Mouse (Mus musculus): ENCODE measurements around the gene Birc5. TPM values are rescaled to one million over a fixed set of nuclear protein-coding genes. Genes with fewer than 3 reads are reported as not detected.

The Birc5 gene
- total RNA-seq, 2 experiments from 2014 or later, result 4.2 TPM

DNA sequence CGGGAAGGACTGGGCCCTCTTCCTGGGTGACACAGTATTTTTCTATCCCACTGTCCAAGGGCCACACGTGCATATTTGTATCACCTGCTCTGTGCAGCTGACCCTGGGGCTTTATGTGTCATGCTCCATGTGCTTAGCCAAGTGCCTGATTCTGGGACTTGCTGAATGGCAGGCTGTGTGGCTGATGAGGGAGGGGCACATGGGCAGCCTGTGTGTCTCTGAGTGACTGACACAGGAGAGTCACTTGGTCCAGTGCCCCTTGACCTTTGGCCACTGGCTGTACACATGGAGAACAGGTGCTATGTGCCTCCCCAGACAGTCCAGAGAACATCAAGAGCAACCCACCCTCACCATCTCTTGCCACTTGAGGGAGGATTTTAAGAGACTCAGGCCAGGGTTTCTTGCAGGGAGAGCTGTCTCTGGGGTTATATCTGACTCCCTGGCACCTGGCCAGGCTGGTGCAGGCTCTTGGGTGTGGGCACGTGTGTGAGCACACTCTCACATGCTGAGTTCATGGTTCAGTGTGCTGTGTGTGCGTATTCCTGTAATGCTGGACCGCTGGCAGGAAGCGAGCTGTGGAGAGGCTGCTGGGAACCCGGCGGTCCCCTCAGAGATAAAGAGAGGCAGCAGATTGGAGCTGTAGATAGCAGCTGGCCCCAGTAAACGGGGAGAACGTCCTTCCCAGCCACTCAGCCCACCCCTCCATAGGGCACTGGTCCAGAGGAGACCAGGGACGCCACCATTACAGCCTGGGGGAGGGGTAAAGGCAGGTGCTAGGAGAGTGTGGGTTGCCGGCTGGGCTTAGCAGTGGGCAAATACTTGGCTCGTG is 29.1 kb downstream of the Birc5 start:
- DNase-seq, result peak; percentile 56
- intact Hi-C loops (cut with DNase I; ENCODE audit: low total_unique reads), result no loop called here

DNA sequence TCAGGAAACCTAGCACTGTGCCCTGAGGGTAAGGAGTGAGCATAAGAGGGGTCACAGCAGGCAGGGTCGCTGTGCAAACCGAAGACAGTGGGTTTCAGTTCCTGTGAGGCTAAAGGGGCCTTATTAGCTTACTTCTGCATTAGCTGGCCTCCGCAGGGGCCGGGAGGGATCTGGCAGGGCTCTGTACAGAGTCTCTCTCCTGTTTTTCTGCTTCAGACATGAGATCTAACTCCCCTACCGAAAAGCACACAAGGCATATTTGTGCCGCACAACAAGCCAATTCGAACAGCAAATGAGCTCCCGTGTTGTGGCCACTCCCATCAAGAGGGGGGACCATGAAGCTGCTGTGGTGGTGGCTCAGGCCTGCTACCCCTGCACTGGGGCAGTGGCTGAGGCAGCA is 29.8 kb downstream of the Birc5 start:
- intact Hi-C loops (cut with DNase I; ENCODE audit: low total_unique reads), result no loop called here
- DNase-seq, result no peak

DNA sequence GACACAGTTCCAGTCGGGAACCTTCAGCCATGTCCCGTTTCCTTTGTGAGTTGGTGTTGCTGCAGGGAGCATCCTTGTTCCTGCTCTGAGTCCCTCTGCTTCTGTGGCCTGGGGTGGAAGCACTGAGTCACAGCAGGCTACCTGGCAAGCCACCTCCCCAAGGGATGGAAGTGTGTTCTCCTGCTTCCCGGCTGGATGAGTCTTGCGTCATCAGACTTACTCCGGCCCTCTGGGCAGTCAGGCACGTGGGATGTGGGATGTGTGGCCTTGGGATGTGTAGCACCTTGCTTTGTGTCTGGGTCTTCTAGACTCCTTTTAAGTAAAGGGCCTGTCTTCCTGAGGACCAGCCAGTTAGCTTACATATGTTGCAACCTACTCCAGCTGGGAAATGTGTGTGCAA is 30.6 kb downstream of the Birc5 start:
- intact Hi-C loops (cut with DNase I; ENCODE audit: low total_unique reads), result no loop called here
- no peak for DNase-seq

DNA sequence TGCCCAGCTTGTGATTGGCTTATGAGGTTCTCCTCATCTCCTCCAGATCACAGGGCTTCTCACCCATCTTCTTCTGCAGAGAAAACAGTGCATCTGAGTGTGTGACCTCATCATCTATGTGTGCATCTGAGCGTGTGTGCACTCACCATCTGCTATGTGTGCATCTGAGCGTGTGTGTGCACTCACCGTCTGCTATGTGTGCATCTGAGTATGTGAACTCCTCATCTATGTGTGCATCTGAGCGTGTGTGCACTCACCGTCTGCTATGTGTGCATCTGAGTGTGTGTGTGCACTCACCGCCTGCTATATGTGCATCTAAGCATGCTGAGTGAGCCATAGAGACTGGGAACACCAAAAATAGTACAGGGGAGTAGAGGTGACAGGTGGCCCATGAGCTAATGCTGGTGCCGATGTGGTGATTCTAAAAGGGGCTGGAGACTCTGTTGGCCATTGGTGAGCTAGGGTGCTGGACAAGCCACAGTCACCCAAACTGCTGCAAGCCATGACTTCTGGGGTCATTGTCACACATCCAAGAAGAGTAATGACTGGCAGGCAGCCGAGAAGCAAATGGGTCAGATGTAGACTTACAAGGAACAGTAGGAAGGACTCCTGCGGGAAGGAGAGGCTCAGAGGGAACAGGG is 31.4 kb downstream of the Birc5 start:
- intact Hi-C loops (cut with DNase I; ENCODE audit: low total_unique reads), result no loop called here
- no peak for DNase-seq

DNA sequence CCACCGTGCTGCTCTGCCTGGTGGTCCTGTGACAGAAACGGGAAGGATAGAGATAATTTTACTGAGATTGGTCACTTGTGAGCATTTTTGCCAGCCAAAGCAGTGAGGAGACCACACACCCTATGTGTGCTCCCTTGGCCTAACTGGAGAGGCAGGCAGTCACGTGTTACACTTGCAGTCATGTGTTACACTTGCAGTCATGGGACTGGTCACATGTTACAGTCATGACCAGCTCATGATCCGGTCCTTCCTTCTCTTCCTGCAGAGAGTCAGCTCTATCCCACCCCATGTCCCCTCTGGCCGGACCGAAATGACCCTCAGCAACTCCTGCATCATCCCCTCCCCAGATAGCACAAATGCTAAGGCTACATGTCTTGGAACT is 31.9 kb downstream of the Birc5 start:
- no peak for DNase-seq

DNA sequence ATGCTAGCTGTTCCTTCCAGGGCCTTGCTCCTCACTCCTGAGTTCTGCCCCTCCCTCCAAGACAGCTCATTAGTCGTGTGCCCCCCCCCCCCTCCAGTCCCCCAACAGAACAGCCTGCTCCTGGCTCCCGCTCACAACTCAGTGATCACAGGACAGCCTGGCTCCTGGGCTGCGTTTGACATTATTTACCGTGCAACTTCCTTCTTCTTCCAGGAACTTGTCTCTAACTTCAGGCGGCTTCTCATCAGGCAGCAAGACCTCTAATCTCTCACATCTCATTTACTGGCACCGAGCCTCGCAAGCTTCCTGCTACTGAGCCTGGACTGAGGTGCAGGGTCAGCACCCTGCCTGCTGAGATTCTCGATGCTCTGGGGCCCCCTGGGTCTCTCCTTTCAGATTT is 32.7 kb downstream of the Birc5 start:
- DNase-seq, result no peak

More for the DNA sequence above, 31.9 kb downstream of the Birc5 start:
- intact Hi-C loops (cut with DNase I; ENCODE audit: low total_unique reads), result no loop called here

DNA sequence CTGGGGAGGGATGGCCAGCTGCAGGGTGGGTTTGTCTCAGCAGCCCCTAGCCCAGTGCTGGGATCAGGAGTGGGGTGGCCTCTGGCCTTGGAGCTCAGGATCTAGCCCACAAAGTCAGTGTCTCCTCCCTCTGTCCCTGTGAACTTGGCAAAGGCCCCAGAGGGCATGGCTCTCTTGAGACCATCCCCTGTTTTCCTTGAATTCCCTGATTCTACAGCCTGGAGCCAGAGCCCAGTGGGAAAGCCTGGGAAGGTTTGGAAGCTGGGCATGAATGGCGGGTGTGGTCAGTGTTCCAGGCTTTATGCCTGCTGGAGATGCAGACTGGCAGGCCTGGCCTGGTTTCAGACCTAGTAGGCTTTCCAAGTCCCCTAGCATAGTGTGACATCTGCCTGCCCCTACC is 33.2 kb downstream of the Birc5 start:
- intact Hi-C loops (cut with DNase I; ENCODE audit: low total_unique reads), result no loop called here
- no peak for DNase-seq

More for the DNA sequence above, 32.7 kb downstream of the Birc5 start:
- intact Hi-C loops (cut with DNase I; ENCODE audit: low total_unique reads), result no loop called here

DNA sequence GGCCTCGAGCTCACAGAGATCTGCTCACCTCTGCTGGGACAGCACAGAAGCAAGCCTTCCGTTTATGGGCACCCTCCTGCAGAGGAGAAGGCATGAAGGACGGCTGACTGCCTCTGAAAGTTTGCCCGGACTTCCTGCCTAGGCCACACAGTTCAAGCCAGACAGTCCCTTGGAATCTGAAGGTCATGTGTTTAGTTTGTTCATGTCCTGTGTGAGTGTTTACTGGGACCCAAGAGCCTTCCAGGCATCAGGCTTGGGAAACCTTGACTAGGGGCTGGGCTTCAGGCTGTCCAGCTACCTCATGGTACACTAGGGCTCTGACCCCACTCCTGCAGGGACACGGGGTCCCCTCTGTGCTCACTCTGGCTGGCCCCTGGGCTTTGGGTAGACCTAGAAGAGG is 36.9 kb downstream of the Birc5 start:
- DNase-seq, result no peak

GRCm38 (mm10) chr11:117888168-117888852 is 39.3 kb downstream of the Birc5 start:
- DNase-seq, result no peak
- intact Hi-C loops (cut with DNase I; ENCODE audit: low total_unique reads), result no loop called here

More for the DNA sequence above, 36.9 kb downstream of the Birc5 start:
- intact Hi-C loops (cut with DNase I; ENCODE audit: low total_unique reads), result no loop called here

- intact Hi-C loops (cut with DNase I; ENCODE audit: low total_unique reads), result no loop called here
- no peak for DNase-seq
Observed at GRCm38 (mm10) chr11:117888853-117889822, 40.1 kb downstream of the Birc5 start.

- intact Hi-C loops (cut with DNase I; ENCODE audit: low total_unique reads), result no loop called here
- no peak for DNase-seq
Observed at GRCm38 (mm10) chr11:117889887-117890340, 40.9 kb downstream of the Birc5 start.

- peak; percentile 79 for DNase-seq
- intact Hi-C loops (cut with DNase I; ENCODE audit: low total_unique reads), result no loop called here
Observed at GRCm38 (mm10) chr11:117890519-117891282, 41.6 kb downstream of the Birc5 start.

DNA sequence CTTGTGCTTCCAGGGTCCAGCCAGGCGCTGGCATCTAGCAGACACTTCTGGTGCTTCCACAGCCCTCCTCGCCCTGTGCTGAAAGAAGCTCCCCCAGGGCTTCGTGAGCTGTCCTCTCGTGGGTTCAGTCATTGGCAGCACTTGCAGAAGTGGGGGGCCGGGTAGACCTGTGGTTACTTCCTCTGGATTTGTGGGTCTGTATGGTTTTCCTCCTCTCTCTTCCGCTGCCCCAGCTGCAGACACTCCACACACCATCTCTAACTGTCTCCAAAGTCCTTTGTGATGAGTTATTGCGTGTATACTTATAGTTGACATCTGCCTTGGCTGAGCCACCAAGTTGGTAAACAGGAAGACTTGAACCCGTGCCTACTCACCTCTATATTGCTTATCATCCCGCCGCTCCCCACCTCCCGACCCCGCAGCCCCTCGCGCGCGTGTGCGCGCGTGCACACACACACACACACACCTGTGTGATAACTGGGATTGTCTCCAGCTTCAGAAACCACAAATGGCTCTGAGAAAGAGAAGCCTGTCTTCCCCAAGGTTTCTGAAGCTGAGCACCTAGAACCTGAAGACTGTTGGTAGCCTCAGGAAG is 42.6 kb downstream of the Birc5 start:
- intact Hi-C loops (cut with DNase I; ENCODE audit: low total_unique reads), result no loop called here
- DNase-seq, result no peak

GRCm38 (mm10) chr11:117892199-117892598 is 43.1 kb downstream of the Birc5 start:
- no peak for DNase-seq
- intact Hi-C loops (cut with DNase I; ENCODE audit: low total_unique reads), result no loop called here

DNA sequence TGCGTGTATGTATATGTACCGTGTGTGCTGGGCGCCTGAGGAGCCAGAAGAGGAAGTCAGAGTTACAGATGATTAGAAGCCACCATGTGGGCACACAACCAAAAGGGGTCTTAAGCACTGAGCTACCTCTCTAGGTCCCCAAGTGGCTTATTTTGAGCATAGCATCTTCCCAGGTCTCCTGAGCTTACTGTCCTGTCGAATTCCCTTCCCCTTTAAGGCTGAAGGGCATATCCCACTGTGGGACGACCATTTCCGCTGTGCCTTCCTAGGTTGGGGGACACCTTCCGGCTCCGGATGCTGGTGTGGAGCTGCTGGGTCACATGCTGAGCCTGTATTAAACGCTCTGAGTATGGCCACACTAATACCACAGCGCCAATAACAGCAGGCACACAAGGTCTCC is 45.6 kb downstream of the Birc5 start:
- no peak for DNase-seq
- intact Hi-C loops (cut with DNase I; ENCODE audit: low total_unique reads), result no loop called here

DNA sequence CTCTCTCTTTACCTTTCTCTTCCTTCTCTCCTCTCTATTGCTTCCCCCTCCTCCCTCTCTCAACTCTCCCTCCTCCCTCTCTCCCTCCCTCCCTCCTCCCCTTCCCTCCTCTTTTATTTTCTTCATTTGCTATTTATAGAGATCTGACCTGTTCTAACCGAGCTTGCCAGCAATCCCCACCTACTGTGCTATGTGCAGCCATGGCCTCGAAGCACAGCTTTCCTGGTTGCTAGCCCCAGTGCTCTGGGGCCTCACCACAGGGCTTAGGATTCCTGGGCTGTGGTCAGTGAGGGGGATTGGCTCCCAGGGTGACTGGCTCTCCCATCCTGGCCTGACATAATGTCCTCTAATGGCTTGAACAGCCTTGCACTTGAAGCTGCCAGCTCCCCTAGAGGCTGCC is 47.5 kb downstream of the Birc5 start:
- intact Hi-C loops (cut with DNase I; ENCODE audit: low total_unique reads), result no loop called here

DNA sequence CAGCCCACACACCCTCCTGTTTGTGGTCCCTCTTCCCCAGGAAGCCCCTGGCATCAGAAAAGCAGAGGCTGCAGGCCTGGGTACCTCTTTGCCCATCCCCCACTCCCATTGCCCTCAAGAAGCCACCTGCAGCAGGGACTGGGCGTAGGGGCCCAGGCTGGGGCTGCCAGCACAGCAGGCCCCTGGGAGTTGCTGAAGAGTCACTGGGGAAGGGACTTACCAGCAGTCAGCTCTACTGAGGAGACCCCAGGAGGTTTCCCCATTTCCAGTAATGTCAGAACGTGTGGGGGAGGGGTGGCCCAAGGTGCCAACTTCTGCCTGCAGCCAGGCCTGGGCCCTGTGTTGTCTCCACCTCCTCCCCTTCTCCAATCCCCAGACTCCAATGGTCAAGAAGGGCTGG is 53.2 kb downstream of the Birc5 start:
- intact Hi-C loops (cut with DNase I; ENCODE audit: low total_unique reads), result no loop called here
- no peak for DNase-seq

More for the DNA sequence above, 47.5 kb downstream of the Birc5 start:
- no peak for DNase-seq

DNA sequence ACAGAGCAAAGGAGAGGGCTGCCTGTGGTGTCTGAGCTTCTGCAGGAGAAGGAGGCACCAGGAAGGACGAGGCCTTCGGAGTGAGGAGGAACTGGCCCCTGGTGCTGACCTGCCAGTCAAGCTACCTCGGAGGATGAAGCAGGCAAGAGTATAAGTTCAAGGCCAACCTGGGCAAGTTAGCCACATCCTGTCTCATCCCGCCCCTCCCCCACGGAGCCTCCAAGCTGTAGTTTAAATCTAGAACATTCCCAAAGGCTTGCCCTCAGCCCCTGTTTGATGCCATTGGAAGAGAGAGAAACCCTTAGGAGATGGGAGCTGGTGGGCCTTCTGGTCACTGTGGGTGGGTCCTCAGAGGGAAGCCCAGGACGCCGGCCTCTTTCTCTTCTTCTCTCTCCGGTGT is 55.4 kb downstream of the Birc5 start:
- intact Hi-C loops (cut with DNase I; ENCODE audit: low total_unique reads), result no loop called here
- DNase-seq, result no peak
